Mouse (Mus musculus): ENCODE measurements around the gene Adat1. TPM values are rescaled to one million over a fixed set of nuclear protein-coding genes. Genes with fewer than 3 reads are reported as not detected.
"Not testable (repeated sequence)": the region's sequence is repeated elsewhere in the genome, so short reads cannot be mapped to it uniquely, and the experiment has no call there.

Adat1 gene
- polyA plus RNA-seq, 1 experiment from 2014 or later: 12.1 TPM

GRCm38 (mm10) chr8:111947144-111947543 is 45.0 kb downstream of the Adat1 start:
- no peaks in the 10 kb centered on the region for H3K9me3 ChIP-seq
- no peak overlapping the region for H3K4me3 ChIP-seq
- WGBS: 95% methylated on average over 2 of the region's 2 CpGs
- H3K27me3 ChIP-seq (ENCODE audit: insufficient read depth, poor library complexity, severe bottlenecking): no peaks in the 10 kb centered on the region
- H3K4me1 ChIP-seq (replicated peaks): peaks cover 1% of the 10 kb centered on the region; the same call in 1 of the 2 replicates
- no peak overlapping the region for H3K27ac ChIP-seq
- H3K36me3 ChIP-seq: peaks cover 97% of the 10 kb centered on the region
- DNase-seq (ENCODE audit: low spot score): no peak

- Histone ChIP-seq H3K4me3 (no peak overlapping the region), H3K9me3 (no peaks in the 10 kb centered on the region), H3K4me1 (replicated peaks) (peaks cover 21% of the 10 kb centered on the region), H3K27ac (no peak overlapping the region), H3K27me3 (ENCODE audit: insufficient read depth, poor library complexity, severe bottlenecking) (no peaks in the 10 kb centered on the region), H3K36me3 (peaks cover 66% of the 10 kb centered on the region)
- 89% methylated on average over 2 of the region's 2 CpGs for WGBS
- no peak for DNase-seq (ENCODE audit: low spot score)
Measured at GRCm38 (mm10) chr8:111943544-111943943, 48.6 kb downstream of the Adat1 start.

GRCm38 (mm10) chr8:111941101-111941454 is 51.0 kb downstream of the Adat1 start:
- WGBS: 1% methylated on average over 23 of the region's 23 CpGs
- H3K27ac ChIP-seq: peak overlapping the region; percentile 92
- H3K27me3 ChIP-seq (ENCODE audit: insufficient read depth, poor library complexity, severe bottlenecking): no peaks in the 10 kb centered on the region
- peak overlapping the region; percentile 96 for H3K4me3 ChIP-seq
- DNase-seq (ENCODE audit: low spot score): peak; percentile 36
- H3K9me3 ChIP-seq: no peaks in the 10 kb centered on the region
- peaks cover 21% of the 10 kb centered on the region for H3K4me1 ChIP-seq (replicated peaks)
- H3K36me3 ChIP-seq: peaks cover 42% of the 10 kb centered on the region

- peak; percentile 96 for DNase-seq (ENCODE audit: low spot score)
- Histone ChIP-seq H3K36me3 (peaks cover 36% of the 10 kb centered on the region), H3K9me3 (no peaks in the 10 kb centered on the region), H3K4me1 (replicated peaks) (peaks cover 21% of the 10 kb centered on the region), H3K27me3 (ENCODE audit: insufficient read depth, poor library complexity, severe bottlenecking) (no peaks in the 10 kb centered on the region), H3K4me3 (peak within 1 kb of the TSS; percentile 96), H3K27ac (peak within 1 kb of the TSS; percentile 92)
- WGBS: under 1% methylated on average over 65 of the region's 65 CpGs
Measured at GRCm38 (mm10) chr8:111940171-111941100, 51.7 kb downstream of the Adat1 start, which contains the start of gene Gabarapl2. Gabarapl2 (plus strand) TSS chr8:111940703.

- H3K4me3 ChIP-seq: peak overlapping the region; percentile 96
- 14% methylated on average over 10 of the region's 10 CpGs for WGBS
- peak; percentile 15 for DNase-seq (ENCODE audit: low spot score)
- H3K9me3 ChIP-seq: no peaks in the 10 kb centered on the region
- H3K4me1 ChIP-seq (replicated peaks): peaks cover 21% of the 10 kb centered on the region
- no peaks in the 10 kb centered on the region for H3K27me3 ChIP-seq (ENCODE audit: insufficient read depth, poor library complexity, severe bottlenecking)
- H3K36me3 ChIP-seq: peaks cover 28% of the 10 kb centered on the region
- H3K27ac ChIP-seq: peak overlapping the region; percentile 92
Measured at GRCm38 (mm10) chr8:111939516-111940142, 52.5 kb downstream of the Adat1 start.

GRCm38 (mm10) chr8:111938076-111938985 is 53.8 kb downstream of the Adat1 start:
- DNase-seq (ENCODE audit: low spot score); H3K27me3 ChIP-seq (ENCODE audit: insufficient read depth, poor library complexity, severe bottlenecking); H3K4me3 ChIP-seq; H3K9me3 ChIP-seq; H3K27ac ChIP-seq: not testable (repeated sequence)
- Histone ChIP-seq H3K36me3 (peaks cover 15% of the 10 kb centered on the region), H3K4me1 (replicated peaks) (peaks cover 31% of the 10 kb centered on the region)
- 90% methylated on average over 9 of the region's 9 CpGs for WGBS

GRCm38 (mm10) chr8:111937184-111937583 is 54.9 kb downstream of the Adat1 start:
- Histone ChIP-seq H3K36me3 (peaks cover 3% of the 10 kb centered on the region), H3K9me3 (no peaks in the 10 kb centered on the region), H3K27me3 (ENCODE audit: insufficient read depth, poor library complexity, severe bottlenecking) (no peaks in the 10 kb centered on the region), H3K4me1 (replicated peaks) (peaks cover 42% of the 10 kb centered on the region), H3K27ac (no peak overlapping the region), H3K4me3 (no peak overlapping the region)
- 76% methylated on average over 3 of the region's 3 CpGs for WGBS
- DNase-seq (ENCODE audit: low spot score): no peak

- Histone ChIP-seq H3K9me3 (no peaks in the 10 kb centered on the region), H3K36me3 (no peaks in the 10 kb centered on the region), H3K4me3 (peak overlapping the region; percentile 84; the same call in 1 of the 2 replicates), H3K27ac (no peak overlapping the region), H3K4me1 (replicated peaks) (peaks cover 29% of the 10 kb centered on the region), H3K27me3 (ENCODE audit: insufficient read depth, poor library complexity, severe bottlenecking) (no peaks in the 10 kb centered on the region)
- no peak for DNase-seq (ENCODE audit: low spot score)
- 84% methylated on average over 2 of the region's 2 CpGs for WGBS
Measured at GRCm38 (mm10) chr8:111934201-111934600, 57.9 kb downstream of the Adat1 start.

GRCm38 (mm10) chr8:111933348-111934076 is 58.6 kb downstream of the Adat1 start, which contains the start of gene Tmem231:
Tmem231 (minus strand) TSS chr8:111933881.
- Histone ChIP-seq H3K4me3 (peak within 1 kb of the TSS; percentile 84), H3K9me3 (no peaks in the 10 kb centered on the region), H3K36me3 (no peaks in the 10 kb centered on the region), H3K27me3 (ENCODE audit: insufficient read depth, poor library complexity, severe bottlenecking) (no peaks in the 10 kb centered on the region), H3K27ac (peak within 1 kb of the TSS; percentile 96), H3K4me1 (replicated peaks) (peaks cover 29% of the 10 kb centered on the region)
- peak; percentile 95 for DNase-seq (ENCODE audit: low spot score)
- under 1% methylated on average over 53 of the region's 53 CpGs for WGBS

GRCm38 (mm10) chr8:111932580-111933336 is 59.3 kb downstream of the Adat1 start:
- no peaks in the 10 kb centered on the region for H3K36me3 ChIP-seq
- peak; percentile 60 for DNase-seq (ENCODE audit: low spot score)
- no peaks in the 10 kb centered on the region for H3K9me3 ChIP-seq
- H3K27me3 ChIP-seq (ENCODE audit: insufficient read depth, poor library complexity, severe bottlenecking): no peaks in the 10 kb centered on the region
- peak overlapping the region; percentile 84 for H3K4me3 ChIP-seq
- peak overlapping the region; percentile 96 for H3K27ac ChIP-seq
- 34% methylated on average over 19 of the region's 19 CpGs for WGBS
- peaks cover 29% of the 10 kb centered on the region for H3K4me1 ChIP-seq (replicated peaks)

- 83% methylated on average over 16 of the region's 16 CpGs for WGBS
- Histone ChIP-seq H3K4me1 (replicated peaks) (peaks cover 29% of the 10 kb centered on the region), H3K27ac (no peak overlapping the region), H3K27me3 (ENCODE audit: insufficient read depth, poor library complexity, severe bottlenecking) (no peaks in the 10 kb centered on the region), H3K36me3 (no peaks in the 10 kb centered on the region), H3K9me3 (no peaks in the 10 kb centered on the region), H3K4me3 (no peak overlapping the region)
- no peak for DNase-seq (ENCODE audit: low spot score)
Measured at GRCm38 (mm10) chr8:111931721-111932120, 60.4 kb downstream of the Adat1 start.

Measured in hindbrain, embryonic 10.5 days (tissue).